Mouse (Mus musculus) adipocyte (in vitro differentiated cells): Measurements from ENCODE around the gene Cdyl2.

Experiments used
- DNase-seq: peaks from one replicate; pipeline ENCODE4 v3.0.0-alpha.2; 2016; ENCODE audit warnings: low spot score

Gene Cdyl2

DNA sequence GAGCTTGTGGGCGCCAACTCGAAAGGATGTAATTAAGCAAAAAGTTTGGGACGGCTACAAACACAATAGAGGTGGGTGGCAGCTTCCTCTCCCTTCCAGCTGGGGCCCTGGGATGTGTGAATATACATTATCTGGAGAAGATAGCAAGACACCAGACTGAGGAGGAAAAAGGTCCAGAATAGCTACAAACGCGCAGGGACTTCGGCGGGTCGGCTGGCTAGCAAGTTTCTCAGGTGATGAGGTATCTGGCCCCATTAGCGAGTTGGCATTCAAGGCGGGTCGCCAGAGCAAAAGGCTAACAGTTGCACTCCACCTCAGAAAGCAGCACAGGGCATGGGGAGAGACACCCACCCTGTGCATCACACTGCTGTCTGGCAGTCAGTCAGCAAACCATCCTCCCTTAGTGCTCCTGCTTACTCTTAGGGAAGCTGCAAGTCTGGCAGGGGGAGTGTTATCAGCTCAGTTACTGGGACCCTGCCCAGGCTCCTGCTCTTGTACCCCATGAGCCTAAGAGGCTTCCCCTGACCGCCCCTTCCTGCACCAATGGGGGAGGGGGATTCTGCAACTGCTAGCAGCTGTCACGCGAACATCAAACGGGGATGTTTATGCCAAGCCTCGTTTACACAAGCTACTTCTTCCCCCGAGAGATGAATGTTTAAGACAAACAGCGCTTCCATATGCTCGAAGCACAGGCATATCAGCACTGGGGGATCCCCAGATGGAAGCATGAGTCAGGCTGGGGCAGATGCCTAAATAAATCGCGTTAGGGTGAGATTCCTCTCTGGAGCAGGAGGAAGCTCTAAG lies 111.4 kb downstream of the Cdyl2 start:
- DNase-seq: no peak

GRCm38 (mm10) chr8:116619686-116620320 lies 113.0 kb downstream of the Cdyl2 start:
- DNase-seq: no peak

DNA sequence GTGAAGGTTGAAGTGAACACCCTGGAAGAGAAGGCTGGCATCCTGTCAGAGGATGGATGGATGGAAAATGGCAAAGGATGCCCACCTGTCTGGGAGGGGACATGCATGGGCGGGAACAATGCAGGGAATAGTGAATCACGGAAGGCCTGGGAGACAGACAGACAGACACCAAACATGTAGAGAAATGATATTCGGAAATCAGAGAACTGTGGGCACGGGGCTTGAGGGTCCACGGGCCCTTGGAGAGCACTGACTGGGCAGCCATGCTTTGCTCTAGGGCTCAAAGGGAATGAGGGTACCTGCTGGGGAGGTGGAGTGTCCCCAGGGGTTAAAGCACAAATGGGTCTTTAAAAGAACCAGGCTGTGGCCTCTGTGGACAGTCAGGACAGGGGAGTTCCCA lies 113.6 kb downstream of the Cdyl2 start:
- no peak for DNase-seq

DNA sequence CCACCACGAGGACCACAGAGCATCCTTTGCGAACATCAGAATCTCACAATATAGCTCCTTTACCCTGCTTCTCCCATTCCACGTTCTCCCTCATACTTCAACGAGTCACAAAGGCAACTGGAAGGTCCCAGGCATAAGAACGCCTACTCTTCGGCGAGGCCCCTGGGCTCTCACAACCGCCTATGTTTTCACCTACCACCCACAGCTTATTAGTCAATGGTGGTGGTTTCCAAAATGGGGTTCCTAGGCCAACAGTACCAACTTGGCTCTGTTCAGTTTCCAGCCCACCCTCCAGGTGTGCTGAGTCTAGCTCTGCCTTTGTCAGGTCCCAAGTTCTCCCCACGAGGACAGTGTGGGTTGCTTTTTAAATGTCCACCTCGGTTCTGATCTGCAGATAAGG lies 114.0 kb downstream of the Cdyl2 start:
- DNase-seq: no peak

- DNase-seq: no peak
Observed at GRCm38 (mm10) chr8:116617891-116618290, 114.9 kb downstream of the Cdyl2 start.

GRCm38 (mm10) chr8:116616369-116616768 lies 116.4 kb downstream of the Cdyl2 start:
- no peak for DNase-seq

DNA sequence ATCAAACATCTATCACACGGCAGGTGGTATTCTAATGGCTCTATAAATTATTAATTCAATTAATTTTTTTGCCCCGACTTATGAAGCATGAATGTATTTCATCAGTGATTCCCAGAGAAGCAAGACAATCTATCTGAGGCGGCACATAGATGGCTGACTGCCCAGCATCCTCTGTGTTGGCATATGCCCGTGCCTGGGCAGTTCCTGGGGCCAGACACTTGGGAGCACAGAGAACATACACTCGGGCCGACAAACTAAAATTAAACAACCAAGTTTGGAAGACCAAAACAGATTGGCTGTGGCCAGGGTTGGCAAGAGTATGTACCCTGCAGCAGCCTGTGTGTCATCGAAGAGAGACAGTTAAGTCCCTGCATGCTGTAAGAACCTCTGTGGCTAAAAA lies 117.9 kb downstream of the Cdyl2 start:
- DNase-seq: no peak

DNA sequence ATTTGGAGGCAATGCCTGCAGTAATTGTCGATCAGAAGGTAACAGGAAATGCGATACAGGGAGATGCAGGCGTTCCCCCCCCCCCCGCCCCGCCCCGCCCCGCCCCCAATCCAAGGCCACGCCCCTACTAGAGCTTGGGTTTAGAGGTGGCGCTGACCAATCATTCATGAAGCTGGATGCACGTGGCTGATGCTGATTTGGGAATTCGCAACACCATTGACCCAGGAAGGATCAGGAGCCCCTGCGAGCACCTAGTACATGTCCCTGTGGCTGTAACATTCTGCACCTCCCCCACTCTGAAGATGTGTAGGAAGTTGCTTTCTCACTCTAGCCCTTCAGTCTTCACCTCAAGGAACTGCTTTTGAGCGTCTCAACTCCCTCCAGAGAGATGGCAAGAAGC lies 126.6 kb downstream of the Cdyl2 start:
- DNase-seq: no peak

DNA sequence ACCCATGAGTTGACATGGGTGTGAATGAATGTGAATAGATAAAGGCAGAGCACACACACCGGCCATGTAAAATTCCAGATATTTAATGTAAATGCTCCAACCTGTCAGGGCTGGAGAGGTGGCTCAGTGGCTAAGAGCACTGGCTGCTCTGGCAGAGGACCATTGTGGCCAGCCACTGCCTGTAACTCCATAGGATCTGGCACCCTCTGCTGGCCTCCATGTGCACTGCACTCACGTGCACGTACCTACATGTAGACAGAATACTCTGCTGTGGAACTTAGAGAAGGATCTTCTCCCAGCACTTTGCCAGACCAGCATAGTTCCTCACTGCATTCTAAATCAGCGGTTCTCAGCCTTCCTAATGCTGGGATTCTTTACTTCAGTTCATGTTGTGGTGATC lies 130.0 kb downstream of the Cdyl2 start:
- no peak for DNase-seq

DNA sequence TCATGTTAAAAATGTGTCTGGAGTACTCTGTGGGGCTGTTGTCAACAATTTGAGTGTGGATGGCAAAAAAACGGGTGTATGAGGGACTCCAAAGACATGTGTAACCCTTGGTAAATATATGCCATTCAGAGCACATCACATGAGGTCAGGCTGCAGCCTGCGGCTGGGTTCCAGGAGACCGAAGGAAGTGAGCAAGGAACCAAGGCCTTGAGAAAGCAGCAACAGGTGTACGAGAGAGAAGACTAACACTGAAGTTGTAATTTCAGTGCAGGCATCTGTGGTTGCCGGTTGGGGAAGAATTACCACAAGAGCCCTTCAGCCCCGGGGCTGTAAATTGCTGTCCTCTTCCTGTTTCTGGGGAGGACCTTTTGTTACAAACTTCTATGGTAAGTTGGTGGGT lies 133.1 kb downstream of the Cdyl2 start:
- DNase-seq: no peak

- no peak for DNase-seq
Observed at GRCm38 (mm10) chr8:116591226-116591625, 141.6 kb downstream of the Cdyl2 start.

DNA sequence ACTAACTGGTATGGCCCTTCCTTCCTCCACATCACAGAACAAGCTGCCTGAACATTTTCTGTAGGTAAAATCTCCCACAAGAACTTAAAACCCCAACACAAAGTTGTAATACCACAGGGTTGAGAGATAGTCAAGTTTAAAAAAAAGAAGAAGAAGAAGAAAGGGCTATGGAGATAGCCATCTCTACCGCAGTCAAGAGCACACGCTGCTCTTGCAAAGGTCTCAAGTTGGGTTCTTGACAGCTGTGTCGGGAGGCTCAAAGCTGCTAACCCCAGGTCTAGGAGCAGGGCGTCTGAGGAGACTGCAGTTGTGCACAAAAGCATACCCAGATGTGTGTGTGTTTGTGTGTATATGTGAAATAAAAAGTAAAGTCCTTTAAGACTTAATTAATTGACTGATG lies 142.2 kb downstream of the Cdyl2 start:
- DNase-seq: no peak

GRCm38 (mm10) chr8:116590106-116590505 lies 142.7 kb downstream of the Cdyl2 start:
- no peak for DNase-seq

GRCm38 (mm10) chr8:116587616-116588468 lies 144.9 kb downstream of the Cdyl2 start:
- no peak for DNase-seq

- no peak for DNase-seq
Observed at GRCm38 (mm10) chr8:116581318-116582019, 151.3 kb downstream of the Cdyl2 start.

- no peak for DNase-seq
Observed at GRCm38 (mm10) chr8:116576732-116577131, 156.1 kb downstream of the Cdyl2 start.

DNA sequence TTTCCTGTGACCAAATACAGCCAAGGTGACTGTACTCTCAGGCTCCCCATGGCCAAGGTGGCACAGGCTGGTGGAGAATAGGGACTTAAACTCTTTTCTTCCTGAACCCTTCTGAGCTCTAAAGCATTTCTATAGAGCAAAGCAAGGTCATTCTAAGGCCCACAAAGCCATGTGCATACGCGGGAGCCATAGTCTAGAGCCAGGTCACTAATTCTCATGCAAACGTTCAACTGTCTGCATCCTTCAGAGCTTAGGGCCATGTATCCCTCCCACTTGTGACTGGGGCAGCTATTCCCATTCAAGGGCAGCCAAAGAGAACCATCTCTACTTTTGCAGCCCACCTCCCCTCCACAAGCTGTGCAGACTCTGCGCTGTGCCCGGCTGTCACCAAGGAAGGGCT lies 159.7 kb downstream of the Cdyl2 start:
- DNase-seq: no peak

DNA sequence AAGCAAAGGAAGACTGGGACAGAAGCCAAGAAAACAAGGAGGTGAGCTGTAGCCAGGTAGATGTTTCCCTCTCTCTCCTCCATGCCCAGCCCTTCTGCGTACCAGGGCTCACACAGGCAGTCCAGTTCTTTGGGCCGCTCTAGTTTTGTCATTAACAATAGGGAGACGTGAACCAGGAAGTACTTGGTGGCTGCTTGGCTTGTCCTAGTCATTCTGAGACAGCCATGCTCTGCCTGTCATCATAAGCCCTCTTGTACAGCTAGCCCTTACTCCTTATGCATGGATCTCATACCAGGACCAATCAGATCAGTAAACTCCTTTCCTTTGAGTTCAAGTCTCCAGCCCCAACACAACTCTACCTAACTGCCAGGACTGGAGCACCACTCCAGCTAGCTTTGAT lies 180.0 kb downstream of the Cdyl2 start:
- no peak for DNase-seq

GRCm38 (mm10) chr8:116552255-116552654 lies 180.5 kb downstream of the Cdyl2 start:
- no peak for DNase-seq

DNA sequence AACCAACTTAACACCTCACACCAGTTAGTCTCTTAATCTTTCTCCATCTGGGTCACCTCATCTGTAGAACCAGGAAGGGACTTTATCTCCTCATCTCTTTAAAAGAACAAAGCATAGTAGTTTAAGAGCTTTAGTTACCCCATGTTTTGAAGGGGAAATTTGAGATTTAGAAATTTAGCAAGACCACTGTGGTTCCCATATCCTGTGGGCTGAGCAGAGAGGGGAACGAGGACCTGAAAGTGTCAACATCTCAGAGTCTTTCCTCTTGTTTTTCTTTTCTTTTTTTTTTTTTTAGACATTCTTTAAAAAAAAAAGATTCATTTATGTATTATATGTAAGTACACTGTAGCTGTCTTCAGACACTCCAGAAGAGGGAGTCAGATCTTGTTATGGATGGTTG lies 189.4 kb downstream of the Cdyl2 start:
- no peak for DNase-seq

- DNase-seq: no peak
Observed at GRCm38 (mm10) chr8:116542842-116543241, 189.9 kb downstream of the Cdyl2 start.

GRCm38 (mm10) chr8:116540136-116540535 lies 192.7 kb downstream of the Cdyl2 start:
- DNase-seq: no peak
